Mouse (Mus musculus): ENCODE data around the gene Trpm5. TPM values are rescaled to one million over a fixed set of nuclear protein-coding genes. Genes with fewer than 3 reads are reported as not detected.

The Trpm5 gene
- total RNA-seq, 2 experiments from 2014 or later, result not detected

DNA sequence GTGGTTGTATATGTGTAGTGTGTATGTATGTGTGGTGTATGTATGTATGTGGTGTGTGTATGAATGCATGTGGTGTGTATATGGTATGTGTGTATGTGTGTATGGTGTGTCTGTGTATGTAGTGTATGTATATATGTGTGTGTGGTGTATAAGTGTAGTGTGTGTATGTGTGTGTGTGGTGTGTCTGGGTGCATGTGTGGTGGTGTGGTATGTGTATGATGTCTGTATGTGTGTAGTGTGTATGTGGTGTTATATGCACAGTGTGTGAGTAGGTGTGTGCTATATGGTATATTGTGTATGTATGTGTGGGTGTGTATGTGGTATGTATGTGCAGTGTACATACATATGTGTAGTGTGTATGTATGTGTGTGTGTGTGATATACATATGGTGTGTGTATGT lies 74.4 kb downstream of the Trpm5 start:
- intact Hi-C loops (cut with DNase I), result no loop called here
- DNase-seq, result no peak

Other genes with a start within 250 kb of the Trpm5 start
- not detected for gene Th, start 163.5 kb downstream of the Trpm5 start, total RNA-seq (2021)
- not detected for gene Ascl2, start 125.4 kb downstream of the Trpm5 start, total RNA-seq (2021)
- under 1 TPM; 0.15 to 0.27 TPM for gene Tspan32, start 89.6 kb downstream of the Trpm5 start, total RNA-seq (2021)
- gene Cd81, start 41.9 kb downstream of the Trpm5 start, total RNA-seq (2021), result 100 to 1,000 TPM; 106 to 118 TPM
- gene Tssc4, start 25.4 kb downstream of the Trpm5 start, total RNA-seq (2021), result 1 to 10 TPM; 7.8 to 8.4 TPM
- under 1 TPM; 0.31 to 0.69 TPM for gene Kcnq1, start 11.7 kb upstream of the Trpm5 start, total RNA-seq (2021)